Mouse (Mus musculus) embryo, embryonic 10.5 days (tissue): ENCODE measurements around the gene Spx.

Experiments
- DNase-seq: peaks from one replicate; pipeline ENCODE4 v3.0.0-alpha.2; 2015; ENCODE audit warnings: low spot score

The Spx gene

GRCm38 (mm10) chr6:142429072-142429471 is 15.8 kb downstream of the Spx start:
- peak; percentile 36 for DNase-seq

- DNase-seq, result no peak
These were observed 38.1 kb downstream of the Spx start for GRCm38 (mm10) chr6:142451381-142451780.

GRCm38 (mm10) chr6:142453311-142453710 is 40.1 kb downstream of the Spx start:
- DNase-seq, result no peak

- no peak for DNase-seq
These were observed 42.2 kb downstream of the Spx start for GRCm38 (mm10) chr6:142455314-142455996.

GRCm38 (mm10) chr6:142458010-142458409 is 44.8 kb downstream of the Spx start:
- DNase-seq, result peak; percentile 30

- no peak for DNase-seq
These were observed 45.9 kb downstream of the Spx start for GRCm38 (mm10) chr6:142459017-142459678.

GRCm38 (mm10) chr6:142462194-142462593 is 49.0 kb downstream of the Spx start:
- DNase-seq, result no peak
